Mouse (Mus musculus) midbrain, embryonic 12.5 days (tissue): Measurements from ENCODE around the gene Elovl4. TPM values are rescaled to one million over a fixed set of nuclear protein-coding genes. Genes with fewer than 3 reads are reported as not detected.
A peak's percentile ranks its signal among the peaks of the same experiment; 100 is the strongest.

Source experiments
- ATAC-seq: fragments of 200-750 bp; cut with Nextera tagmentation; 2 replicates; pipeline ENCODE4 v1.8.0; 2017; ENCODE audit warnings: low read depth, moderate TSS enrichment, moderate library complexity; ENCODE audit not compliant: low FRiP score
- H3K27ac ChIP-seq: fragments of 300-500 bp; sonication (generic); replicated peaks from 2 replicates; pipeline ENCODE4 v1.5.1; 2016; ENCODE audit warnings: mild to moderate bottlenecking
- H3K27me3 ChIP-seq: fragments of 300-500 bp; sonication (generic); 2 replicates; pipeline ENCODE4 v1.6.1; 2016; ENCODE audit warnings: mild to moderate bottlenecking
- H3K36me3 ChIP-seq: fragments of 300-500 bp; sonication (generic); 2 replicates; pipeline ENCODE4 v1.6.1; 2016
- H3K4me1 ChIP-seq: fragments of 300-500 bp; sonication (generic); 2 replicates; pipeline ENCODE4 v1.6.1; 2016
- H3K4me2 ChIP-seq: fragments of 300-500 bp; sonication (generic); replicated peaks from 2 replicates; pipeline ENCODE4 v1.6.1; 2016; ENCODE audit warnings: mild to moderate bottlenecking, moderate library complexity
- H3K4me3 ChIP-seq: fragments of 300-500 bp; sonication (generic); 2 replicates; pipeline ENCODE4 v1.5.1; 2016; ENCODE audit warnings: mild to moderate bottlenecking
- H3K9ac ChIP-seq: fragments of 300-500 bp; sonication (generic); replicated peaks from 2 replicates; pipeline ENCODE4 v1.6.1; 2016; ENCODE audit warnings: mild to moderate bottlenecking, moderate library complexity
- H3K9me3 ChIP-seq: fragments of 300-500 bp; sonication (generic); 2 replicates; pipeline ENCODE4 v1.6.1; 2016; ENCODE audit warnings: mild to moderate bottlenecking
- WGBS: fragments of 180-500 bp; shearing (Covaris S2); methylation state at CpG from one replicate; pipeline ENCODE4 v1.1.7; 2016; 5-methylcytosine and 5-hydroxymethylcytosine counted together
- polyA plus RNA-seq: library from polyadenylated mRNA; unstranded; fragments of >200 nt; fragmentation: Nextera tagmentation; extraction: Ambion mirVana; gene quantifications from 2 replicates; pipeline ENCODE4 v1.2.1, GENCODE M21; 2016

The Elovl4 gene
- 50.7 and 51.7 TPM in 2 replicates for polyA plus RNA-seq

DNA sequence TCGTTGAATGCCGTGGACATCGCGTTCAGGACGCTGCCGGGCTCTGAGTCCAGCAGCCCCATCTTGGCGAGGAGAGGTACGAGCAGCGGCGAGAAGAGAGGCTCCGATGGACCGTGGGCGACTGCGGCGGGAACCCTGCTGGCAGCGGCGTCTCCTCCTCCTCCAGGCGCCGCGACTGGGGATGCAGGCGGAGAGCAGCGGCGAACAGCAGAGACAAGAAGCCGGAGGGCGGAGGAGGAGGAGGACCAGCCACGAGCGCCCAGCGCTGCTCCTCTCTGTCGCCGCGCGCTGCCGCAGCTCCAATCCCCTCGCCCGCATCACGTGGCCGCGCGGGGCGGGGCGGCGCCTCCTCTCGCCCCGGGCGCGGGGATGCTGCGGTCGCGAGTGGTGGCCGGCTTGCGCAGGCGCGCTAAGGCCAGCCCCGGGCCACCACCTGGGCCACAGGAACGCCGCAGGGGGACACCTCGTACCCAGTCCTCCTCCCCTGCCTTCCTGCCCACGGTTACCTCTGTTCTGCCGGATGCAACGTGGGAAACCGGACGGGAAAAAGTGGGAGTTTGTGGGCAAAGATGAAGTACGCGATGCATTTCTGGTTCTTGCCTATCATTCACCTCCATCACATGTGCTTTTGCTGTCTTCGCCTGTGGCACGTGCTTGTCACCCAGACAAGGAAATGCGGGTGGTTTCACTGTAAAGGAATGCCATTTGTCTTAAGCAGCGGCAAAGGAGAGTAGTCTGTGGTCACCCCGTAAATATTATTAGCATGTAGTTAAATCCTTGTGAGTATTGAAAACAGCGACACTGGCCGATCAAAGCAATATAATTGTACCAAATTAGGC lies at the start of gene Elovl4:
Gene Elovl4, minus strand, starts transcription at position 301 of the 839 bp plus-strand sequence.
- Histone ChIP-seq H3K36me3 (no peaks in the 10 kb centered on the region), H3K9me3 (no peaks in the 10 kb centered on the region), H3K4me1 (peaks cover 27% of the 10 kb centered on the region), H3K27me3 (peaks cover 8% of the 10 kb centered on the region), H3K9ac (peak within 1 kb of the TSS; percentile 76), H3K27ac (peak within 1 kb of the TSS; percentile 94), H3K4me3 (peak within 1 kb of the TSS; percentile 75), H3K4me2 (peak within 1 kb of the TSS; percentile 84)
- ATAC-seq = peak; percentile 93
- WGBS = 2% methylated on average over 56 of the region's 71 CpGs

DNA sequence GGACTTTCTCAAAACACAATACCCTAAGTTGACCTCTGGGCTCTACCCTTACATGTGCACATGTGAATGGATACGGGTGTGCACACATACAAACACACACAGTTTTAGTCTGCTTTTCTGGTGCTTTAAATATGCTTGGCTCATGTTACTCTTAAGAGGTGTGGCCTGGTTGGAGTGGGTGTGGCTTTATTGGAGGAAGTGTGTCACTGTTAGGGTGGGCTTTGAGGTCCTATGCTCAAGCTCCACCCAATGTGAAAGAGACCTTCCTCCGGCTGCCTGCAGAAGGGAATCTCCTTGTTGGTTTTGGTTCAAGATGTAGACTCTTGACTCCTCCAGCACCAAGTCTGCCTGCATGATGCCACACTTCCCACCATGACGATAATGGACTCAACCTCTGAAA lies 46.4 kb upstream of the Elovl4 start:
- no peak for ATAC-seq
- no peak overlapping the region for H3K4me2 ChIP-seq
- WGBS = 88% methylated on average over 3 of the region's 3 CpGs
- no peak overlapping the region for H3K9ac ChIP-seq
- no peaks in the 10 kb centered on the region for H3K27me3 ChIP-seq
- H3K4me1 ChIP-seq = no peaks in the 10 kb centered on the region
- no peak overlapping the region for H3K4me3 ChIP-seq
- no peaks in the 10 kb centered on the region for H3K9me3 ChIP-seq
- no peak overlapping the region for H3K27ac ChIP-seq
- peaks cover 31% of the 10 kb centered on the region; the same call in 1 of the 2 replicates for H3K36me3 ChIP-seq

DNA sequence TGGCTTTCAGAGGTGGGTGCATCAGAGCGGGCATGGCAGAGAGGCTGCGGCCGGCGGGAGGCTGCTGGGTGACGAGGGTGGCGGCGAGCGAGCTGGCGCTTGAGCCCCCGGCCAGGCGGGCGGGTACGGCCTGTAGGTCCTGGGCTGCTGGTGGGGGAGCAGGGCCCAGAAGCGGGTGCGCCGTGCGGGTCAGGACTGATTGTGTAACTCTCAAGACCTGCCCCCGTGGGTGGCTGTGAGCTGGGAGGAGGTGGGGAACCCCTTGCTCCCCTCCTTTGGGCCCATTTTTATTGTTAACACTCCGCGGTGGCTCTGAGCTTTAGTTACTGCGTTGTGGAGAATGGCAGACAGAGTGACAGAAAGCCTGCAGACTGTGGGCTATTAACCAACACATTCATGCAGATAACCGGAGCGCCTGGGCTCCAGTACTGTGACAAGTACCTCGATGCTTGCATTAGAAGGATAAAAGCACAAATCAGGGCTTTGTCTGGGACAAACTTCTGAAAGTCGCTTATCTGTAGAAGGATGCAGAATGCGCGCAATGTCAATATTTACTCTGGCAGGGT lies 28.8 kb upstream of the Elovl4 start:
- H3K4me1 ChIP-seq = peaks cover 14% of the 10 kb centered on the region
- H3K9ac ChIP-seq = peak overlapping the region; percentile 78
- H3K36me3 ChIP-seq = 0 out of 2 replicates have a peak, but pooled peaks cover 1% of the 10 kb centered on the region
- no peaks in the 10 kb centered on the region for H3K9me3 ChIP-seq
- peak overlapping the region; percentile 60 for H3K4me2 ChIP-seq
- H3K27me3 ChIP-seq = no peaks in the 10 kb centered on the region
- peak; percentile 81; the same call in 1 of the 2 replicates for ATAC-seq
- 1% methylated on average over 26 of the region's 27 CpGs for WGBS
- H3K27ac ChIP-seq = peak overlapping the region; percentile 95; the same call in 1 of the 2 replicates
- H3K4me3 ChIP-seq = peak overlapping the region; percentile 85

DNA sequence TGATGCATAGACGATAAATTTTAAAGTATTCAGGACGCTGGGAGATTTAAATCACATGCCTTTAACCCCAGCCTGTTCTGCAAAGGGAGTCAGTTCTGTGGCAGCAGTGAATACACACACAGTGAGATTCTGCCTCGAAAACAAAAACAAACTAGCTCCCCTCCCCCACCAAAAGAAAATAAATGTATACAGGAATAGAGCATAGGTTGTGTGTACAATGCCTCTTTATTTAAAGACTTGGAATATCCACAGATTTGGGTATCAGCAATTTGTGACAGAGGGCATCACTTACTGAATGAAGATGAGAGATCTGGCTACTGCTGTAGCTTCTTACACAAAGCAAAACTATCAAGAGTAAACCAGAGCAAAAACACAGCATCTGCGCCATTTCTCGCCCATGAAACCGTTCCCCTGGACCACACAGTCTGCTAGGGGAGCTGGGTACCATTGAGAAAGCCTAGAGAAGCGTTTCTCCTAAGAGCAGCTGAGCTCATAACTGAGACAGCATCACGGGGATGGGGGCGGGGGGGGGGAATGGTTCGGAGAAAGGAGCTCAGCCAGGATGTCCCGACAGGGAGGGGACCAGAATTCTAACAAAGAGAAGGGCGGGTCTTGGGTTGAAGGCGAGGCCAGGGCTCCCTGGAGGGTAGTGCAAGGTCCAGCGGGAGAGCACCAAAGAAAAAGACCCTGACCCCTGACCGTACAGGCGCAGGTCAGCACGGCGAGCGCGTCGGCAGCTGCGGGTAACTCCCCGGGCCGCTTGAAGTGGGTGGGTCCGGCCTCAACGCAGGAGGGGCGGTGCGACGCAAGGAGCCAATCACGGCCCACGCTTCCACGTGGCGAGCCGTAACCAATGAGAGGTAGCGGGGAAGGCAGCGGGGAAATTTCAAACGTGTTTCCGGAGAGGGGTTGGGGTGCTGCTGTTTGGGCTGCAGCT lies 28.0 kb upstream of the Elovl4 start, which contains the start of gene Ttk:
Gene Ttk, plus strand, starts transcription at position 879 of the 937 bp plus-strand sequence.
- 1% methylated on average over 38 of the region's 38 CpGs for WGBS
- H3K27me3 ChIP-seq = no peaks in the 10 kb centered on the region
- peaks cover 14% of the 10 kb centered on the region for H3K4me1 ChIP-seq
- H3K36me3 ChIP-seq = no peaks in the 10 kb centered on the region
- H3K4me3 ChIP-seq = peak within 1 kb of the TSS; percentile 85
- peak within 1 kb of the TSS; percentile 95 for H3K27ac ChIP-seq
- peak within 1 kb of the TSS; percentile 60 for H3K4me2 ChIP-seq
- H3K9me3 ChIP-seq = no peaks in the 10 kb centered on the region
- H3K9ac ChIP-seq = peak within 1 kb of the TSS; percentile 78
- ATAC-seq = peak; percentile 99

DNA sequence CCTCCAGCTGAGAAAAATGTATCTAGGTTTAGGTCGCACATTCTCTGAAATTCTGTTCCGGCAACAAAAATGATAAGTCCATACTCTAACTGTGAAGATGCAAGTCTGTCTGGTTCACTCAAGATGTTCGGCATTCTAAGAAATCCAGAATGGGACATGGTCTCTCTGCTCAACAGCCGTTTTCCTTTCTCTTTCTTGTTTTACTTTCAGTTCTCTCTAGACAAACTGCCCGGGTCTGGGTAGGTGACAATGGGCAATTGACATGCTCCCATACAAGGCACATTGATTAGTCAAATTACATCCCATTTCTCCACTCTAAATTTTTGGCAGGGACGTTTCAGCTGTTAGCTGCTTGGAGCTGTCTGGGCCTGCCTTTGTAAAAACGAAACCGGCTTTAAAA lies 25.1 kb upstream of the Elovl4 start:
- ATAC-seq = no peak
- H3K4me2 ChIP-seq = no peak overlapping the region

DNA sequence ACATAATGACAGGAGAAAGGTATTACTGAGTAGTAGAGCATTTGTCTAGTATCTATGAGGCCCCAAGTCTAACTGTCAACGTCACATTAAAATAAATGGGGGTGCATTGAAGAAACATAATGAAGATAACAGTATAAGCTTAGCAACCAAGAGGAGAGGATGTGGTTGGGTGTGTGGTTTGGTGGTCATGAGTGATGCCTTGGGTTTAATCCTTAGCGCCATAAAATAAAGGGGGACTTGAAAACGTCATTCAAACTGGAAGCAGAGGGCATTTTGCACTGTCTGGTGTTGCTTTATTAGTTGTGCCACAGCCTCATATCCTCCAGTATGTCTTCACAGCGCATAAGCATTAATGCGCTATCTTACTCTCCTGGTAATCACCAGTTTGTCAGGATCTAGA lies 23.8 kb upstream of the Elovl4 start:
- H3K4me3 ChIP-seq = no peak overlapping the region
- no peak overlapping the region for H3K9ac ChIP-seq
- no peaks in the 10 kb centered on the region for H3K27me3 ChIP-seq
- H3K36me3 ChIP-seq = no peaks in the 10 kb centered on the region
- H3K4me1 ChIP-seq = peaks cover under 1% of the 10 kb centered on the region; the same call in 1 of the 2 replicates
- H3K27ac ChIP-seq = no peak overlapping the region
- ATAC-seq = no peak
- no peak overlapping the region for H3K4me2 ChIP-seq
- H3K9me3 ChIP-seq = no peaks in the 10 kb centered on the region
- WGBS = 86% methylated on average over 5 of the region's 5 CpGs

More for the DNA sequence above, 25.1 kb upstream of the Elovl4 start:
- Histone ChIP-seq H3K27ac (no peak overlapping the region), H3K36me3 (no peaks in the 10 kb centered on the region), H3K4me3 (no peak overlapping the region), H3K9ac (no peak overlapping the region), H3K27me3 (no peaks in the 10 kb centered on the region), H3K4me1 (peaks cover 10% of the 10 kb centered on the region), H3K9me3 (no peaks in the 10 kb centered on the region)
- WGBS = 81% methylated on average over 8 of the region's 8 CpGs

DNA sequence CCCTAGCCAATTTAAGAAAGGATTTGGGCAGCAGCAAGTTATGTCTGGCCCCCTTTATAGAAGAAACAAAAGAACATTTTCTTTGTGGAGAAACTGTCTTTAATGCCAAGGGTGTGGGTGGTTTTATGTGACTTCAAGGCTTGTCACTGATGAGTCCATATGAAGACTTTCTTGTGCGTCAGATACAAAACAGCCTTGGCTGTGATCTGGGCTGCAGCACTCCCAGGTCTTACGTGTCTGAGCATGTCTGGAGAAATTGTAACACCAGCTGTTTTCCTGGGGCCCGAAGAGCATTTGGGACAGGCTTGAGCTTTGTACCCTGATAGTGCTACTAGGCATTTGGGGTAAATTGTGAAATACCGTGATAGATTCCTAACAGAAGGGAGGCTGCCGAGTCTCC lies 16.8 kb upstream of the Elovl4 start:
- WGBS = 83% methylated on average over 5 of the region's 5 CpGs
- H3K9me3 ChIP-seq = no peaks in the 10 kb centered on the region
- H3K4me1 ChIP-seq = no peaks in the 10 kb centered on the region
- no peak overlapping the region for H3K4me2 ChIP-seq
- H3K9ac ChIP-seq = no peak overlapping the region
- H3K36me3 ChIP-seq = no peaks in the 10 kb centered on the region
- H3K4me3 ChIP-seq = no peak overlapping the region
- no peaks in the 10 kb centered on the region for H3K27me3 ChIP-seq
- ATAC-seq = no peak
- H3K27ac ChIP-seq = no peak overlapping the region

DNA sequence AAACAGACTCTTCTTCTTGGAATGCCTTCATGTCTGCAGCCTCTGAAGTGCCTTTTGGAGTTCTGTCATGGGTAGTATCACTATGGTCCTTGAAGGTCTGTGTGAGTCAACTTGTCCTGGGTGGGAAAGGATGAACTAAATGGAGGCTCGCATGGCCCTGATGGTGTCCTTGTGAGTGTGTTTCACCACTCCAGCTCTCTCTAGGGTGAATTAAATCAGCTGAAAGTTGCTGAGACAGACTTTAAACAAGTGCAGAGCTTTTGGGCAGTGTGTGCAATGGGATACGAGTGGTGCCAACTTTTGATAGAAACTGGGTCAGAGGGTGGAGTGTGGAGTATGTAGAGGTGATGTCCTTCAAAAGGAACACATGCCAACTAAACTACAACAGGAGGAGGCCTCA lies 14.9 kb upstream of the Elovl4 start:
- Histone ChIP-seq H3K27me3 (no peaks in the 10 kb centered on the region), H3K36me3 (no peaks in the 10 kb centered on the region), H3K4me3 (no peak overlapping the region), H3K27ac (no peak overlapping the region), H3K4me2 (no peak overlapping the region), H3K9me3 (no peaks in the 10 kb centered on the region), H3K4me1 (no peaks in the 10 kb centered on the region), H3K9ac (no peak overlapping the region)
- WGBS = 96% methylated on average over 2 of the region's 2 CpGs
- ATAC-seq = no peak

DNA sequence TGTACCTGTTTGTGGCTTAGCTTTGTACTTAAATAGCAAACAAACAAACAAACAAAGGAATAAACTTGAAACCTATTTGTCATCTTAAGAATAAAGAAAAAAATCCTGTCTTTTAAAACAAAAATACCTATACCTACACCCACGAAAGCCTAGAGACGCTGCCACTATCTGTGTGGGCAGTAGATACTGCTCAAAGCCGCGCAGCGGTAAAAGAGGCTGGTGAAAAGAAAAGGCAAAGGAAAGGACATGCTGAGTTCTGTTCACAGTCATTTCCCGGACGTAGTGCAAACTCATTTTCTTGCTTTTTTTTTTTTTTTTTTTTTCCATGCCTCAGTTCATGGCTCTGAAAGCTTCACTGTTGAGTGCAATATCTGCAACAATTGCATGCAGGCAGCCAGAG lies 13.1 kb upstream of the Elovl4 start:
- no peaks in the 10 kb centered on the region for H3K9me3 ChIP-seq
- no peaks in the 10 kb centered on the region for H3K36me3 ChIP-seq
- ATAC-seq = no peak
- no peak overlapping the region for H3K4me3 ChIP-seq
- 67% methylated on average over 7 of the region's 7 CpGs for WGBS
- no peak overlapping the region for H3K27ac ChIP-seq
- no peaks in the 10 kb centered on the region for H3K27me3 ChIP-seq
- H3K4me1 ChIP-seq = no peaks in the 10 kb centered on the region
- H3K9ac ChIP-seq = no peak overlapping the region
- H3K4me2 ChIP-seq = no peak overlapping the region

DNA sequence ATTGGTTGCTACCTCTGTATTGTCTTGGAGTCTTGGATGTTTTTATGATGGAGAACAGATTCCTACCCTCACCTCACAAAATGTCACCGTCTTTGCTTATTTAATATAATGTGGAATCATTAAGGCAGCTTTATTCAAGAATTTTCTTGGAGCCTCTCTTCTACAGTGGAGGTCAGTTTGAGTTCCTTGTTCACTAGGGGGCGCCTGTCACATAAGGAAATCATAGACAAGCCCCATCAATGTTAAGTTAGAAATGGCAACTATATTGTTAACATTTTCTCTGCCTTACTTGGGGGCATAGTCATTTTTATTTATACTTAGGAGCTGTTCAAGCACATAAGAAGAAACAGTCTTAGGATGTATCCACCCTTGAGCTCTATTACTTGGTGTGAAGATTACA lies 1.5 kb upstream of the Elovl4 start:
- ATAC-seq = no peak
- Histone ChIP-seq H3K27ac (no peak overlapping the region), H3K36me3 (no peaks in the 10 kb centered on the region), H3K4me2 (no peak overlapping the region), H3K27me3 (peaks cover 8% of the 10 kb centered on the region), H3K4me1 (peaks cover 26% of the 10 kb centered on the region), H3K9me3 (no peaks in the 10 kb centered on the region), H3K9ac (no peak overlapping the region), H3K4me3 (no peak overlapping the region)
- 7% methylated on average over 2 of the region's 2 CpGs for WGBS

DNA sequence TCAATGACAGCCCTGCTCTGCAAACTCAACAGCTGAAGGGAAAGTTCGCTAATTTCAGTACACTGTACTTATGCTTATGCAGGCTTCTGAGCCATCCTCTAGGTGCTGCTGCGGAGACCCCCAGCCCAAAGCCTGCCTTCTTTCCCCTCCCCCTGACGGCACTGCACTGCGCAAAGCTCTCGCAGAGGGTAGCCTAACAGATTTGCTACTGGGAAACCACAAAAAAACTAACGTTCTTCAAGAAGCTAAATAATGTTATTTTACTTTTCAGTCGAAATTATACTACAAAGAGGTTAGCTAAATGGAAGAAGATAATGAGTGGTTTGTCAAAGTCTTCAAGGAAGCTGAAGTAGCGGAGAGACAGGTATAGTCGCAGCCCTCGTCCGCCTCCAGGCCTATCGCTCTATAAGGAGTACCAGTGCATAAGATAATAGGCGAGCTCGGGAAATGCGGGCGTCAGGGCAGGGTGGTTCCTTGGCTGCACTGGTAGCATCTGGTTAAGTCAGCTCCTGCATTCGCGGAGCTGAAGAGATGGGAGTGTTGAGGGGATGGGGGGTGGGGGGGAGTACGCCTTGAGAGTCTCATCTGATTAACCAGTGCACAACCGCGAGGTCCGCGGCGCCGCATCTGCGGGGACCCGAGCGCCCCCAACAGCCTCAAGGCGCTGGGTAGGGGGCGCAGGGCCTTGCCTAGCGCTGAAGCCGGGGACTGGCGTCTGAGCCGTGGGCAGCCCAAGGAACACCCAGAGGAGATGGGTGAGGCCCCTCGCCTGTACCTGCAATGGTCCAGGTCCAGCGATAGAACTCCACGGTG lies 707 bp downstream of the Elovl4 start:
- H3K27me3 ChIP-seq = peaks cover 8% of the 10 kb centered on the region
- H3K9me3 ChIP-seq = no peaks in the 10 kb centered on the region
- H3K4me3 ChIP-seq = peak overlapping the region; percentile 75
- peak; percentile 86 for ATAC-seq
- under 1% methylated on average over 37 of the region's 37 CpGs for WGBS
- H3K4me1 ChIP-seq = peaks cover 27% of the 10 kb centered on the region
- H3K27ac ChIP-seq = peak overlapping the region; percentile 94
- peak overlapping the region; percentile 84 for H3K4me2 ChIP-seq
- no peaks in the 10 kb centered on the region for H3K36me3 ChIP-seq
- H3K9ac ChIP-seq = peak overlapping the region; percentile 76
